In genomic region chr1:72751371-72751781, GRCm38 (mm10) we compare ENCODE assay signal across 11 mouse cellular contexts. TPM values are rescaled to one million over a fixed set of nuclear protein-coding genes. Genes with fewer than 3 reads are reported as not detected.
DNase-seq lines count a peak whose midpoint lies in the region; ATAC-seq lines count a peak whose summit lies in the region.
"Had no signal": no experiment of that assay in that cellular context is flagged by ENCODE, and none has a peak within 500 bp of the region (broad histone marks: within the 10 kb centered on the region; RNA-seq: fewer than 3 reads in every experiment).

No protein-coding gene starts in this region.

- H3K4me3 ChIP-seq in heart, embryonic 12.5 days: no peak overlapping the region
- H3K4me3 ChIP-seq in liver, embryonic 11.5 days (ENCODE audit: low read depth, low read length): no peak overlapping the region
- H3K4me3 ChIP-seq: left cerebral cortex, adult 2 months had no signal

- no peaks in the 10 kb centered on the region for H3K36me3 ChIP-seq in heart, embryonic 12.5 days
- no peaks in the 10 kb centered on the region for H3K36me3 ChIP-seq in liver, embryonic 11.5 days (ENCODE audit: control insufficient read depth, insufficient read depth, low read length)

- peak; percentile 93 for DNase-seq in heart, adult 11 months
- DNase-seq in 3134 (ENCODE audit: extremely low read depth, insufficient read length, low spot score): peak; percentile 56
- DNase-seq in c-Kit-positive CD71-positive TER-119-positive erythroid progenitor cells, embryonic 14.5 days (ENCODE audit: low spot score): peak; percentile 64
- DNase-seq in gastrocnemius, postnatal 10 days: peak; percentile 30
- peak; percentile 3 for DNase-seq in lung, postnatal 25 days (ENCODE audit: low spot score)
- no peak for DNase-seq in liver, embryonic 11.5 days (ENCODE audit: low spot score)

- 0 out of 2 replicates have a peak, but pooled peaks cover 3% of the 10 kb centered on the region for H3K27me3 ChIP-seq in heart, embryonic 12.5 days (replicated peaks)
- no peaks in the 10 kb centered on the region for H3K27me3 ChIP-seq in liver, embryonic 11.5 days (replicated peaks; ENCODE audit: control insufficient read depth, insufficient read depth, low read length)

- 71% methylated on average over 7 of the region's 7 CpGs for whole genome bisulfite sequencing in heart, embryonic 12.5 days
- 68% methylated on average over 7 of the region's 7 CpGs for WGBS in liver, embryonic 11.5 days

- no peak overlapping the region for H3K27ac ChIP-seq in heart, embryonic 12.5 days (ENCODE audit: poor library complexity, severe bottlenecking)
- no peak overlapping the region for H3K27ac ChIP-seq in liver, embryonic 11.5 days (ENCODE audit: low read depth, low read length)
- H3K27ac ChIP-seq: left cerebral cortex, adult 2 months had no signal

- H3K9me3 ChIP-seq in heart, embryonic 12.5 days (replicated peaks): no peaks in the 10 kb centered on the region
- no peaks in the 10 kb centered on the region for H3K9me3 ChIP-seq in liver, embryonic 11.5 days (ENCODE audit: control insufficient read depth, low read length)

- ATAC-seq in heart, embryonic 12.5 days (ENCODE audit: insufficient number of reproducible peaks, low FRiP score): no peak
- no peak for ATAC-seq in activated CD4-positive, CD25-positive, alpha-beta regulatory T cell, adult 4 months
- no peak for ATAC-seq in liver, embryonic 11.5 days (replicated peaks; ENCODE audit: low FRiP score)

- H3K9ac ChIP-seq in heart, embryonic 12.5 days: no peak overlapping the region
- H3K9ac ChIP-seq in liver, embryonic 11.5 days (ENCODE audit: low read depth, low read length): no peak overlapping the region

- no peak overlapping the region for H3K4me2 ChIP-seq in heart, embryonic 12.5 days
- no peak overlapping the region for H3K4me2 ChIP-seq in liver, embryonic 11.5 days

- H3K4me1 ChIP-seq in heart, embryonic 12.5 days (replicated peaks): no peaks in the 10 kb centered on the region
- H3K4me1 ChIP-seq in liver, embryonic 11.5 days (replicated peaks; ENCODE audit: control insufficient read depth, insufficient read depth, low read length): no peaks in the 10 kb centered on the region

RNA-seq across cellular contexts. Expression of gene Rpl37a, which starts 40.3 kb away (rescaled TPM):
- 1,106 and 1,125 TPM in 2 replicates for polyA plus RNA-seq in heart, embryonic 12.5 days (2016; fragmentation: Nextera tagmentation; extraction: Ambion mirVana)
- total RNA-seq in gastrocnemius, postnatal 10 days (2021): 100 to 1,000 TPM; 943 to 945 TPM
- 1,000 to 10,000 TPM; 2,620 to 2,910 TPM for polyA plus RNA-seq in activated CD4-positive, CD25-positive, alpha-beta regulatory T cell, adult 4 months (2017; shearing (Covaris generic))
- polyA plus RNA-seq in liver, embryonic 11.5 days (2014; fragmentation: Nextera tagmentation; extraction: Ambion mirVana): 1,988 and 2,199 TPM in 2 replicates

RNA-seq across cellular contexts. Expression of gene Ankar, which starts 51.0 kb away (rescaled TPM):
- polyA plus RNA-seq in heart, embryonic 12.5 days (2016; fragmentation: Nextera tagmentation; extraction: Ambion mirVana): not detected in 2 replicates
- total RNA-seq in gastrocnemius, postnatal 10 days (2021): not detected
- polyA plus RNA-seq in activated CD4-positive, CD25-positive, alpha-beta regulatory T cell, adult 4 months (2017; shearing (Covaris generic)): not detected
- polyA plus RNA-seq in liver, embryonic 11.5 days (2014; fragmentation: Nextera tagmentation; extraction: Ambion mirVana): not detected in 2 replicates
- total RNA-seq: CH12.LX; left cerebral cortex, adult 2 months had no signal
- polyA plus RNA-seq: neural tube, embryonic 11.5 days had no signal
